Mouse (Mus musculus) heart, embryonic 12.5 days (tissue): ENCODE data around the gene Foxp1. TPM values are rescaled to one million over a fixed set of nuclear protein-coding genes. Genes with fewer than 3 reads are reported as not detected.

ENCODE experiments used
- ATAC-seq: fragments of 200-750 bp; cut with Nextera tagmentation; 2 replicates; pipeline ENCODE4 v1.8.0; 2017; ENCODE audit warnings: moderate TSS enrichment, moderate library complexity; ENCODE audit not compliant: insufficient number of reproducible peaks, low FRiP score
- H3K27ac ChIP-seq: fragments of 300-500 bp; sonication (generic); 2 replicates; pipeline ENCODE4 v1.5.1; 2016; ENCODE audit warnings: mild to moderate bottlenecking, moderate library complexity; ENCODE audit not compliant: poor library complexity, severe bottlenecking
- H3K27me3 ChIP-seq: fragments of 300-500 bp; sonication (generic); replicated peaks from 2 replicates; pipeline ENCODE4 v1.6.1; 2016; ENCODE audit warnings: mild to moderate bottlenecking, moderate library complexity
- H3K36me3 ChIP-seq: fragments of 300-500 bp; sonication (generic); 2 replicates; pipeline ENCODE4 v1.6.1; 2016; ENCODE audit warnings: mild to moderate bottlenecking, moderate library complexity
- H3K4me1 ChIP-seq: fragments of 300-500 bp; sonication (generic); replicated peaks from 2 replicates; pipeline ENCODE4 v1.6.1; 2016; ENCODE audit warnings: mild to moderate bottlenecking
- H3K4me2 ChIP-seq: fragments of 300-500 bp; sonication (generic); 2 replicates; pipeline ENCODE4 v1.6.1; 2016; ENCODE audit warnings: mild to moderate bottlenecking, moderate library complexity
- H3K4me3 ChIP-seq: fragments of 300-500 bp; sonication (generic); 2 replicates; pipeline ENCODE4 v1.5.1; 2016; ENCODE audit warnings: mild to moderate bottlenecking
- H3K9ac ChIP-seq: fragments of 300-500 bp; sonication (generic); 2 replicates; pipeline ENCODE4 v1.6.1; 2016; ENCODE audit warnings: mild to moderate bottlenecking, moderate library complexity
- H3K9me3 ChIP-seq: fragments of 300-500 bp; sonication (generic); replicated peaks from 2 replicates; pipeline ENCODE4 v1.6.1; 2016; ENCODE audit warnings: mild to moderate bottlenecking, moderate library complexity
- WGBS: fragments of 180-500 bp; shearing (Covaris S2); methylation state at CpG from one replicate; pipeline ENCODE4 v1.1.7; 2016; 5-methylcytosine and 5-hydroxymethylcytosine counted together
- polyA plus RNA-seq: library from polyadenylated mRNA; unstranded; fragments of >200 nt; fragmentation: Nextera tagmentation; extraction: Ambion mirVana; gene quantifications from 2 replicates; pipeline ENCODE4 v1.2.1, GENCODE M21; 2016

Foxp1 gene
- polyA plus RNA-seq, 1 experiment from 2014 or later: 91.1 TPM

GRCm38 (mm10) chr6:99339343-99339620, 183.2 kb downstream of the Foxp1 start:
- no peak for ATAC-seq
- Histone ChIP-seq H3K9me3 (0 out of 2 replicates have a peak, but pooled peaks cover 3% of the 10 kb centered on the region), H3K4me2 (no peak overlapping the region), H3K4me3 (no peak overlapping the region), H3K27me3 (no peaks in the 10 kb centered on the region), H3K4me1 (peaks cover 18% of the 10 kb centered on the region), H3K36me3 (no peaks in the 10 kb centered on the region), H3K27ac (no peak overlapping the region), H3K9ac (no peak overlapping the region)
- 67% methylated on average over 5 of the region's 5 CpGs for WGBS

DNA sequence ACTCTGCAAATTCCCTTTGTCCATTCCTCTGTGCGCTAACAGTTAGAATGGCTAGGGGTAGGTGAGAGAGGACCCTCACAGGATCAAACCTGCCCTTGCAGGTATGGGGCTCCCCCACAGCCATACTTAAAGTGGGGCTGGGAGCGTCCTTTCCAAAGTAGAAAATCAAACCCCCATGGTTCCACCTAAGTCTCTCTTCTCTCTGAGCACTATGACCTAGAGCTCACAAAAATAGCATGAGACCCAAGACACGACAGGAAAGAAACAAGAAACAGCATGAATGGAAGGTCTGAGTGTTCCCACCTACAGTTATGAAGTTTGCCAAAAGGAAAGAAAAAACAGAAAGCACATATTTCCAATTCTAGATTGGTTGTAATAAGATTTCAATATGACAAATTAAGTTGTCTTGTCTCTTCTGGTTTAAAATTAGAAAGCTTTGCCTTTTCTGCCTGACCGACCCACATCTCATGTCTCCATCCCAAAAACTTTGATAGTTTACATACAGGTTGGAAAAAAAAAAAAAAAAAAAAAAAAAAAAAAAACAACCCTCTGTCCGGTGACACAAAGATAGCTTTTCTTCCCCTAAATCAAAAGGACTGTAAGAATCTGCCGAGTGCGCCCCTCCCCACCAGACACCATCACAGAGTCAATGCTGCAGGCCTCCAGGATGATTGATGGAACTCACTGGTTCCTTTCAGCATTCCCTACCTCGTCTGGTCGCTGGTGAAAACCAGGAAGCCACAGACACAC, 183.8 kb downstream of the Foxp1 start:
- no peaks in the 10 kb centered on the region for H3K36me3 ChIP-seq
- no peak overlapping the region for H3K27ac ChIP-seq
- H3K27me3 ChIP-seq: no peaks in the 10 kb centered on the region
- no peak overlapping the region for H3K4me3 ChIP-seq
- H3K9me3 ChIP-seq: 0 out of 2 replicates have a peak, but pooled peaks cover 3% of the 10 kb centered on the region
- 51% methylated on average over 9 of the region's 9 CpGs for WGBS
- ATAC-seq: no peak
- no peak overlapping the region for H3K9ac ChIP-seq
- no peak overlapping the region for H3K4me2 ChIP-seq
- H3K4me1 ChIP-seq: peaks cover 18% of the 10 kb centered on the region

GRCm38 (mm10) chr6:99338174-99338573, 184.3 kb downstream of the Foxp1 start:
- Histone ChIP-seq H3K27ac (no peak overlapping the region), H3K9ac (no peak overlapping the region), H3K36me3 (no peaks in the 10 kb centered on the region), H3K9me3 (no peaks in the 10 kb centered on the region), H3K4me3 (no peak overlapping the region), H3K4me1 (peaks cover 18% of the 10 kb centered on the region), H3K27me3 (no peaks in the 10 kb centered on the region), H3K4me2 (no peak overlapping the region)
- 57% methylated on average over 3 of the region's 3 CpGs for WGBS
- no peak for ATAC-seq

GRCm38 (mm10) chr6:99337575-99337974, 184.9 kb downstream of the Foxp1 start:
- H3K9me3 ChIP-seq: no peaks in the 10 kb centered on the region
- no peaks in the 10 kb centered on the region for H3K36me3 ChIP-seq
- H3K9ac ChIP-seq: no peak overlapping the region
- no peak overlapping the region for H3K4me3 ChIP-seq
- peaks cover 18% of the 10 kb centered on the region for H3K4me1 ChIP-seq
- H3K27me3 ChIP-seq: no peaks in the 10 kb centered on the region
- no peak overlapping the region for H3K27ac ChIP-seq
- no peak overlapping the region; the same call in 1 of the 2 replicates for H3K4me2 ChIP-seq
- no peak for ATAC-seq
- 45% methylated on average over 6 of the region's 6 CpGs for WGBS

- Histone ChIP-seq H3K4me2 (no peak overlapping the region), H3K27ac (no peak overlapping the region), H3K4me1 (peaks cover 18% of the 10 kb centered on the region), H3K36me3 (no peaks in the 10 kb centered on the region), H3K9me3 (no peaks in the 10 kb centered on the region), H3K27me3 (no peaks in the 10 kb centered on the region), H3K9ac (no peak overlapping the region), H3K4me3 (no peak overlapping the region)
- no peak for ATAC-seq
- WGBS: 66% methylated on average over 5 of the region's 5 CpGs
Measured at GRCm38 (mm10) chr6:99336191-99336590, 186.3 kb downstream of the Foxp1 start.

GRCm38 (mm10) chr6:99335174-99335830, 187.2 kb downstream of the Foxp1 start:
- Histone ChIP-seq H3K4me2 (no peak overlapping the region), H3K4me1 (peaks cover 18% of the 10 kb centered on the region), H3K4me3 (no peak overlapping the region), H3K27me3 (no peaks in the 10 kb centered on the region), H3K9ac (no peak overlapping the region), H3K9me3 (no peaks in the 10 kb centered on the region), H3K27ac (no peak overlapping the region), H3K36me3 (no peaks in the 10 kb centered on the region)
- WGBS: 88% methylated on average over 13 of the region's 13 CpGs
- no peak for ATAC-seq

GRCm38 (mm10) chr6:99334255-99334654, 188.3 kb downstream of the Foxp1 start:
- Histone ChIP-seq H3K4me1 (peaks cover 14% of the 10 kb centered on the region), H3K36me3 (no peaks in the 10 kb centered on the region), H3K27ac (no peak overlapping the region), H3K9ac (no peak overlapping the region), H3K4me3 (no peak overlapping the region), H3K4me2 (no peak overlapping the region), H3K27me3 (no peaks in the 10 kb centered on the region), H3K9me3 (no peaks in the 10 kb centered on the region)
- ATAC-seq: no peak
- WGBS: 90% methylated on average over 3 of the region's 3 CpGs

DNA sequence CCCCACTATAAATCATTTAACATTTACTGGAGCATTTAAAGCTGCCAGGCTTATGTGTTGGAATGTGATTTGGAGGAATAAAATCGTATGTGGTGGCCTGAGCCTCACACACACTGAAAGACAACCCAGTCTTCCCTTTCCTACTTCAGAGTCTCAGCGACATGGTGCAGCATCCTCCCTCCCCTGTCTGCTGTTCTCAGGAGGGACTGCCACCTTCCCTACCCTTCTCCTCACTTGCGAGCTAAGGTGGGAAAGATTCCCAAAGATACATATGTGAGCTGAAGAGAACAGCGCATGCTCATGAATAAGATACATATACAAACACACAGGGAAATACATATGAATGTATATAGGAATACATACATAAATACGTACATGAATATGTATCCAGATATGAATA, 189.4 kb downstream of the Foxp1 start:
- no peak for ATAC-seq
- no peak overlapping the region for H3K27ac ChIP-seq
- no peak overlapping the region for H3K4me2 ChIP-seq
- no peaks in the 10 kb centered on the region for H3K27me3 ChIP-seq
- peaks cover 6% of the 10 kb centered on the region for H3K4me1 ChIP-seq
- 86% methylated on average over 5 of the region's 5 CpGs for WGBS
- no peak overlapping the region for H3K9ac ChIP-seq
- no peak overlapping the region for H3K4me3 ChIP-seq
- H3K36me3 ChIP-seq: no peaks in the 10 kb centered on the region
- no peaks in the 10 kb centered on the region for H3K9me3 ChIP-seq

- Histone ChIP-seq H3K4me3 (no peak overlapping the region), H3K9me3 (no peaks in the 10 kb centered on the region), H3K9ac (no peak overlapping the region), H3K36me3 (no peaks in the 10 kb centered on the region), H3K27ac (no peak overlapping the region), H3K27me3 (no peaks in the 10 kb centered on the region), H3K4me1 (no peaks in the 10 kb centered on the region), H3K4me2 (no peak overlapping the region)
- 83% methylated on average over 4 of the region's 4 CpGs for WGBS
- ATAC-seq: no peak
Measured at GRCm38 (mm10) chr6:99330169-99330568, 192.4 kb downstream of the Foxp1 start.

DNA sequence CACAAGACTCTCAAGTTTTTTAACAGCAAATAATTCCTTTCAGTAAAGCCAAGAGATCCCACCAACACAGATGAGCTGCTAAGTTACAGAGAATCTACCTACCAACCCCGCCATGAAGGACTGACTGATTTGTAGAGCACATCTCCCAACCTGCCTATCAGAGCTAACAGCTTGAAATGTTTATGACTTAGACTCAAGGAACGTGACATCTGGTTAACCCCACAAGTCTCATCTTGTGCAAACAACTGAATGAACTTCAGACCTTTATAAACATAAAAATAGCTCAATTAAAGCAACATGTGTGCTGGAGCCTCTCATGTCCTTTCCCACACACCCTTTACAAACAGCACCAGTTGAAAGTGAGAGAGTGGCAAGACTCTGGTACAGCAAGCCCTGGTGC, 193.9 kb downstream of the Foxp1 start:
- Histone ChIP-seq H3K4me2 (no peak overlapping the region), H3K9me3 (no peaks in the 10 kb centered on the region), H3K27ac (no peak overlapping the region), H3K36me3 (no peaks in the 10 kb centered on the region), H3K27me3 (no peaks in the 10 kb centered on the region), H3K4me1 (no peaks in the 10 kb centered on the region), H3K4me3 (no peak overlapping the region), H3K9ac (no peak overlapping the region)
- WGBS: 69% methylated on average over 2 of the region's 2 CpGs
- no peak for ATAC-seq

- Histone ChIP-seq H3K9ac (no peak overlapping the region), H3K36me3 (no peaks in the 10 kb centered on the region), H3K4me2 (no peak overlapping the region), H3K27ac (no peak overlapping the region), H3K27me3 (no peaks in the 10 kb centered on the region), H3K4me1 (no peaks in the 10 kb centered on the region), H3K9me3 (no peaks in the 10 kb centered on the region), H3K4me3 (no peak overlapping the region)
- 86% methylated on average over 6 of the region's 6 CpGs for WGBS
- ATAC-seq: no peak
Measured at GRCm38 (mm10) chr6:99328146-99328545, 194.4 kb downstream of the Foxp1 start.

DNA sequence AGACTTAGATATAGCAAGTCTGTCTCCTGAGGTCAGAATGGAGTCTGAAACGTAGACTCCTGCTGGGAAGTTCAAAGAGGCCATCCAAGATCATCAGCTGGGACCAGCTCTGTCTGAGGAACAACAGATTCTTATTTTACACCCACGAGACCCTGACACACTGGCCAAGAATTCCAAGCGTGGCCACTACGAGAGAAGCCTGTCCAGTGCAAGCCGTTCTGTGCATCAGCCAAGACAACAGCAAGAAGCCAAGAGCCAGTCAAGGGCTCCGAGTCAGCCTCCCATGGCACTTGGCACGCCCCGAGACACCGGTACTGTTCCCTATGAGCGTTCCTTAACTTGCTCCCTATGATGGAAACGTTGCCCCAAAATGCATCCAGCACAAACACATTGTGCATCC, 194.8 kb downstream of the Foxp1 start:
- no peak overlapping the region for H3K9ac ChIP-seq
- H3K9me3 ChIP-seq: no peaks in the 10 kb centered on the region
- H3K4me1 ChIP-seq: no peaks in the 10 kb centered on the region
- H3K27me3 ChIP-seq: no peaks in the 10 kb centered on the region
- no peaks in the 10 kb centered on the region for H3K36me3 ChIP-seq
- H3K4me2 ChIP-seq: no peak overlapping the region
- H3K27ac ChIP-seq: no peak overlapping the region
- 74% methylated on average over 11 of the region's 11 CpGs for WGBS
- H3K4me3 ChIP-seq: no peak overlapping the region
- ATAC-seq: no peak
